Mouse (Mus musculus): ENCODE results near the gene Daw1. TPM values are rescaled to one million over a fixed set of nuclear protein-coding genes. Genes with fewer than 3 reads are reported as not detected.

The Daw1 gene
- polyA plus RNA-seq, 1 experiment from 2014 or later: not detected

DNA sequence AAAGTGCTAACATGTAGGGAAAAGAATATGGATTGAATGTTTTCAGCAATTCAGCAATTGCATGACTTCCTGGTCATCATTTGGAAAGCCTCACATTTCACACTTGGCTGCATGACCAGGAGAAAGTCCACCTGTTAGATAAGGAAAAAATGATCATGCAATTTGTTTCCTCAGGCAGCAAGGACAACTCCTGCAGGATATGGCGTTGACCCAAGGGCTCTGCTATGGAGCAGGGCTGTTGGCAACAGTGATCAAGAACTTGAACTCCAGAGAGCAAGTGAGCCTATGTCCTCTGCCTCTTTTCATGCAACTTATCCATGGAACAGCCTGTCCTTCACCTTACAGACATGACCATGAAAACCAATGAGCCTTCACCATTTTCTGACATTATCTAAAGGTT lies 50.4 kb downstream of the Daw1 start:
- DNase-seq (no peak), ATAC-seq (ENCODE audit: low read depth) (no peak)
- H3K27ac ChIP-seq: no peak overlapping the region
- no peak overlapping the region for H3K4me3 ChIP-seq (replicated peaks)
- no peaks in the 10 kb centered on the region for H3K27me3 ChIP-seq
- H3K9me3 ChIP-seq (replicated peaks): no peaks in the 10 kb centered on the region
- H3K9ac ChIP-seq: no peak overlapping the region
- no peak overlapping the region for H3K4me2 ChIP-seq
- no peaks in the 10 kb centered on the region for H3K4me1 ChIP-seq (replicated peaks)
- 37% methylated on average over 1 of the region's 1 CpGs for WGBS (ENCODE audit: insufficient replicate concordance)
- H3K36me3 ChIP-seq: no peaks in the 10 kb centered on the region

DNA sequence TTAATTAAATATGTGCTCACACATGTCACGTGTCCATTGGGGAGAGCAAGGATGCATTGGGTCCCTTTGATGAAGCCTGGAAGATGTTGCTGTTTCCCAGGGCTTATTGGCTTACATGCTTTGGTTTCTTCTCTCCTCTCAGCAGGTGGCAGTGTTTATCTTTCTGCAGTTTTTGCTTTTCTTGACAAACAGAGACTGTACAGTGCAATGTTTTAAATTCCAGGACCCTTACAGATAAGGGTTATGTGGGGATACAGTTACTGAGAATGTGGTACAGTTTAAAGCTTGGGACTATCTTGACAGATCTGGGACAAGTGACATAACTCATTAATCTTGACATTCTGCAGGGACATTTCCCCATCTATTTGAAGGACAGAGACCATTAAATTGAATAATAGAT lies 58.7 kb downstream of the Daw1 start:
- Histone ChIP-seq H3K9ac (no peak overlapping the region), H3K27me3 (no peaks in the 10 kb centered on the region), H3K4me1 (replicated peaks) (no peaks in the 10 kb centered on the region), H3K27ac (no peak overlapping the region), H3K4me3 (replicated peaks) (no peak overlapping the region), H3K36me3 (no peaks in the 10 kb centered on the region), H3K9me3 (replicated peaks) (no peaks in the 10 kb centered on the region), H3K4me2 (no peak overlapping the region)
- DNase-seq: no peak
- ATAC-seq (ENCODE audit: low read depth): no peak
- 26% methylated on average over 1 of the region's 1 CpGs for WGBS (ENCODE audit: insufficient replicate concordance)

- WGBS (ENCODE audit: insufficient replicate concordance): 41% methylated on average over 1 of the region's 1 CpGs
- no peaks in the 10 kb centered on the region for H3K4me1 ChIP-seq (replicated peaks)
- H3K9me3 ChIP-seq (replicated peaks): no peaks in the 10 kb centered on the region
- no peak overlapping the region for H3K27ac ChIP-seq
- no peaks in the 10 kb centered on the region for H3K36me3 ChIP-seq
- no peaks in the 10 kb centered on the region for H3K27me3 ChIP-seq
- no peak overlapping the region for H3K9ac ChIP-seq
- H3K4me3 ChIP-seq (replicated peaks): no peak overlapping the region
- ATAC-seq (ENCODE audit: low read depth) (no peak), DNase-seq (no peak)
- H3K4me2 ChIP-seq: no peak overlapping the region
Measured at GRCm38 (mm10) chr1:83223072-83223471, 63.5 kb downstream of the Daw1 start.

DNA sequence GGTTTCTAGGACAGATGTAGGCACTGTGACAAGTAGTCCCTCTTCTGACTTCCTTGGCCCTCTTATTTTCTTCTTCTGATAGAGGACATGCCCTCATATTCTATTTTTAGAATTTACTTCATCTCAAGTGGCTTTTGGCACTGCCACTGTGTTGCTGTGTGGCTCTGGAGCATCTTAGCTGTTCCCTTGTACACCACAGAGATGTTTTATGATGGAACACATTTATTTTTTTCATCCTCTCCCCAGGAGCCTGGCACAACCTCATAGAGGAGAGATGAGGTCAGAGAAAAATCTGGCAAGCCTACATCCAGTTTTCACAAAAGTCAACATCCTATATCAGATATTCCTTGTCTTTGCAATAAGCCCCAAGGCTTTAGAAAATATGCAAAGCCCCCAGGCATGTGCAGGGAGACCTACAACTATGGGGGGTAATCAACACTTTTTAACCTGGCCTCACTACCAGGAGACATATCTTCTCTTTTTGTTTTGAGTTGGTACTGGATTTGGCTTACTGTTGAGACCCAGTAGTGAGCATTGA lies 64.9 kb downstream of the Daw1 start:
- no peaks in the 10 kb centered on the region for H3K9me3 ChIP-seq (replicated peaks)
- no peaks in the 10 kb centered on the region for H3K4me1 ChIP-seq (replicated peaks)
- no peaks in the 10 kb centered on the region for H3K27me3 ChIP-seq
- H3K9ac ChIP-seq: no peak overlapping the region
- no peak for ATAC-seq (ENCODE audit: low read depth)
- no peak overlapping the region for H3K4me3 ChIP-seq (replicated peaks)
- no peak overlapping the region for H3K4me2 ChIP-seq
- DNase-seq: no peak
- H3K36me3 ChIP-seq: no peaks in the 10 kb centered on the region
- no peak overlapping the region for H3K27ac ChIP-seq

DNA sequence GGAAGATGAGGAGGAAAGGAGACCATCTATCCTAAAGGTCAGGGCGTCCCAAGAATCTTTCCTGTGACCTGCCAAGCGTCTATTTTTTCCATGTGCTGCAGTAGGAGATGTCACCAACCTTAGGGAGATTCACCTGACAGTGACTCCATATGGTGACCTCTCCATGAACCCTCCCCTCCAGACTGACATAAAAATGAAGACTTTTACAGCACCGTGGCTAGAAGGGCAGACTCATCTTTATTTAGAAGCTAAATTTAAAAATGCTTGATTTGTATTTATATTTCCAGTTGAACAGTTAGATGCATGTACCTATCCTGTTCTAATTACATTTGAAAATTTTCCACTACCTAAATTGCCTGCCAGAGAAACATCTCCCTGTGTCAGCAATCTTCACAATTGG lies 68.4 kb downstream of the Daw1 start:
- H3K36me3 ChIP-seq: no peaks in the 10 kb centered on the region
- H3K4me2 ChIP-seq: no peak overlapping the region
- no peak for DNase-seq
- 60% methylated on average over 3 of the region's 3 CpGs for WGBS (ENCODE audit: insufficient replicate concordance)
- no peak overlapping the region for H3K27ac ChIP-seq
- H3K4me3 ChIP-seq (replicated peaks): no peak overlapping the region
- no peak overlapping the region for H3K9ac ChIP-seq
- H3K9me3 ChIP-seq (replicated peaks): no peaks in the 10 kb centered on the region
- H3K27me3 ChIP-seq: no peaks in the 10 kb centered on the region
- H3K4me1 ChIP-seq (replicated peaks): no peaks in the 10 kb centered on the region
- no peak for ATAC-seq (ENCODE audit: low read depth)

DNA sequence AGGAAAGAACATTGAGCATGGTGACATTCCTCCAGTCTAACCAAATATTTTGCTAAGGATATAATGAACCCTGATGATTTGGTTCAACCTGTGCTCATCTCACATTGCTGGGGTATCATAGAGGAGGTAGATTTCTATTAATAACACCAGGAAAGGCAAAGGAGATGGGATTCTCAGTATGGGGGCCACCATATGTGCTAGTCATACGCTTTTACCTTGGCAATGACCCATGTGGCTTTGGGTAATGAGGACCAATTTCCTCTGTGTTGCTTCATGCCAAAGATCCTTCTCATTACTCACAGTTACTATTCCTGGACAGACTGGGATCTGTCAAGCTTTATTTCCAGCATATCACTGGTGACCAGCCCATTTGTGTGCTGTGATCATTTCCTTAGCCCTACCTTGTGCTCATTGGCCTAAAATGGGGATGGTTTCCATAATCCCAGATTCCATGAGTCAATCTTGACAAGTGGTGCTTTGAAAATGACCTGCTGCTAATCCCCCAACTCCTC lies 88.7 kb downstream of the Daw1 start:
- Histone ChIP-seq H3K27me3 (no peaks in the 10 kb centered on the region), H3K9me3 (replicated peaks) (no peaks in the 10 kb centered on the region), H3K27ac (no peak overlapping the region), H3K4me3 (replicated peaks) (no peak overlapping the region), H3K4me1 (replicated peaks) (no peaks in the 10 kb centered on the region), H3K36me3 (no peaks in the 10 kb centered on the region), H3K9ac (no peak overlapping the region), H3K4me2 (no peak overlapping the region)
- WGBS (ENCODE audit: insufficient replicate concordance): 61% methylated on average over 1 of the region's 1 CpGs
- ATAC-seq (ENCODE audit: low read depth) (no peak), DNase-seq (no peak)

DNA sequence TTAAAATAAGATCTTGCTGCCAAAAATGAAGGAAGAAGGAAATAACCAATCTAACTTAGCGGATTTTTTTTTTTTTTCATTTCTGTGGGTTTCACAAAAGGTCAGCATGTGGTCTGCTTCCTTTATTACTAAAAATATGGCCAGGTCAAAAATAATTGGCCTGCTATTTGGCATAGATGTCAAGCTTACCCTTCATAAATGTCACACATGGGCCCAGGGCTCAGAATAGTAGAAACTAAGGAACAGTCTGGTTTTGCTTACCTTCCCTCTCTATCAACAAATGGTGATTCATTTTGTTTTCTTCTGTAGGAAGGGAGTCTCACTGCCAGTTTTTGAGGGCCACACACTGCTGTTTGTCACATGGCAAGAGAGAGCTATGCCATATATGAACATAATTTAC lies 92.2 kb downstream of the Daw1 start:
- 59% methylated on average over 1 of the region's 1 CpGs for WGBS (ENCODE audit: insufficient replicate concordance)

More for the DNA sequence above, 92.2 kb downstream of the Daw1 start:
- H3K9ac ChIP-seq: no peak overlapping the region
- ATAC-seq (ENCODE audit: low read depth) (no peak), DNase-seq (no peak)
- no peaks in the 10 kb centered on the region for H3K36me3 ChIP-seq
- H3K27me3 ChIP-seq: no peaks in the 10 kb centered on the region
- no peaks in the 10 kb centered on the region for H3K4me1 ChIP-seq (replicated peaks)
- no peak overlapping the region for H3K27ac ChIP-seq
- no peak overlapping the region for H3K4me2 ChIP-seq
- no peak overlapping the region for H3K4me3 ChIP-seq (replicated peaks)
- H3K9me3 ChIP-seq (replicated peaks): no peaks in the 10 kb centered on the region

Other genes starting within 250 kb of the Daw1 start
- gene A030005L19Rik, start 246.4 kb upstream of the Daw1 start, polyA plus RNA-seq (2015; fragmentation: Nextera tagmentation; extraction: Ambion mirVana): 0.16 and 0.19 TPM in 2 replicates
- gene A030014E15Rik, start 234.8 kb upstream of the Daw1 start, polyA plus RNA-seq (2015; fragmentation: Nextera tagmentation; extraction: Ambion mirVana): not detected in 2 replicates
- not detected in 2 replicates for gene Gm6217, start 228.4 kb upstream of the Daw1 start, polyA plus RNA-seq (2015; fragmentation: Nextera tagmentation; extraction: Ambion mirVana)
- gene A030003K21Rik, start 216.4 kb upstream of the Daw1 start, polyA plus RNA-seq (2015; fragmentation: Nextera tagmentation; extraction: Ambion mirVana): not detected in 2 replicates
- not detected in 2 replicates for gene Gm7544, start 203.7 kb upstream of the Daw1 start, polyA plus RNA-seq (2015; fragmentation: Nextera tagmentation; extraction: Ambion mirVana)
- gene Gm47955, start 199.5 kb upstream of the Daw1 start, polyA plus RNA-seq (2015; fragmentation: Nextera tagmentation; extraction: Ambion mirVana): not detected in 2 replicates
- gene Gm47959, start 159.2 kb upstream of the Daw1 start, polyA plus RNA-seq (2015; fragmentation: Nextera tagmentation; extraction: Ambion mirVana): not detected in 2 replicates
- gene Slc19a3, start 121.3 kb upstream of the Daw1 start, polyA plus RNA-seq (2015; fragmentation: Nextera tagmentation; extraction: Ambion mirVana): 0.06 TPM in 1 of 2 replicates, not detected in the other
- gene Krtap28-10, start 117.3 kb upstream of the Daw1 start, polyA plus RNA-seq (2015; fragmentation: Nextera tagmentation; extraction: Ambion mirVana): not detected in 2 replicates
- gene Gm47969, start 114.8 kb upstream of the Daw1 start, polyA plus RNA-seq (2015; fragmentation: Nextera tagmentation; extraction: Ambion mirVana): not detected in 2 replicates
- not detected in 2 replicates for gene A030005K14Rik, start 100.4 kb upstream of the Daw1 start, polyA plus RNA-seq (2015; fragmentation: Nextera tagmentation; extraction: Ambion mirVana)
- gene Krtap28-13, start 98.8 kb upstream of the Daw1 start, polyA plus RNA-seq (2015; fragmentation: Nextera tagmentation; extraction: Ambion mirVana): not detected in 2 replicates
- gene Ccl20, start 43.0 kb upstream of the Daw1 start, polyA plus RNA-seq (2015; fragmentation: Nextera tagmentation; extraction: Ambion mirVana): 0.23 TPM in 1 of 2 replicates, not detected in the other
- 0.05 and 0.08 TPM in 2 replicates for gene Sphkap, start 248.4 kb downstream of the Daw1 start, polyA plus RNA-seq (2015; fragmentation: Nextera tagmentation; extraction: Ambion mirVana)

Measured in liver, embryonic 13.5 days (tissue).